Mouse (Mus musculus): ENCODE results near the gene Elmo1. TPM values are rescaled to one million over a fixed set of nuclear protein-coding genes. Genes with fewer than 3 reads are reported as not detected.

Elmo1 gene
- total and polyA plus RNA-seq, 3 experiments: 0.16 to 5.3 TPM; not detected in 1

GRCm38 (mm10) chr13:20537487-20537886 lies 447.1 kb downstream of the Elmo1 start:
- ATAC-seq (ENCODE audit: extremely low read depth, insufficient number of reproducible peaks, low FRiP score, poor library complexity, severe bottlenecking): no peak
- Histone ChIP-seq H3K4me1 (ENCODE audit: insufficient read depth, low read depth, low read length) (no peaks in the 10 kb centered on the region), H3K27me3 (ENCODE audit: insufficient read depth, low read length) (no peaks in the 10 kb centered on the region), H3K4me3 (ENCODE audit: low read depth, low read length) (no peak overlapping the region), H3K9me3 (replicated peaks) (no peaks in the 10 kb centered on the region), H3K36me3 (replicated peaks) (no peaks in the 10 kb centered on the region)
- no peak for DNase-seq (ENCODE audit: low spot score)
- TF ChIP-seq GATA1 (IDR thresholded peaks at IDR 0.05; ENCODE audit: borderline replicate concordance, low read length) (no peak), GATA2 (IDR thresholded peaks at IDR 0.05; ENCODE audit: borderline replicate concordance, low read depth, low read length) (no peak), POLR2AphosphoS5 (IDR thresholded peaks at IDR 0.05; ENCODE audit: insufficient replicate concordance, low read depth, low read length) (no peak), CTCF (IDR thresholded peaks at IDR 0.05; ENCODE audit: low read depth, low read length) (no peak), TAL1 (conservative IDR thresholded peaks at IDR 0.05; ENCODE audit: low read depth, low read length) (no peak)

GRCm38 (mm10) chr13:20538216-20539070 lies 448.0 kb downstream of the Elmo1 start:
- Histone ChIP-seq H3K4me3 (ENCODE audit: low read depth, low read length) (no peak overlapping the region), H3K9me3 (replicated peaks) (no peaks in the 10 kb centered on the region), H3K36me3 (replicated peaks) (no peaks in the 10 kb centered on the region), H3K27me3 (ENCODE audit: insufficient read depth, low read length) (no peaks in the 10 kb centered on the region), H3K4me1 (ENCODE audit: insufficient read depth, low read depth, low read length) (no peaks in the 10 kb centered on the region)
- no peak for TF ChIP-seq TAL1 (conservative IDR thresholded peaks at IDR 0.05; ENCODE audit: low read depth, low read length)
- no peak for TF ChIP-seq CTCF (IDR thresholded peaks at IDR 0.05; ENCODE audit: low read depth, low read length)
- TF ChIP-seq GATA1 (IDR thresholded peaks at IDR 0.05; ENCODE audit: borderline replicate concordance, low read length): no peak
- no peak for TF ChIP-seq GATA2 (IDR thresholded peaks at IDR 0.05; ENCODE audit: borderline replicate concordance, low read depth, low read length)
- TF ChIP-seq POLR2AphosphoS5 (IDR thresholded peaks at IDR 0.05; ENCODE audit: insufficient replicate concordance, low read depth, low read length): no peak
- ATAC-seq (ENCODE audit: extremely low read depth, insufficient number of reproducible peaks, low FRiP score, poor library complexity, severe bottlenecking) (no peak), DNase-seq (ENCODE audit: low spot score) (no peak)

- no peak overlapping the region for H3K4me3 ChIP-seq (ENCODE audit: low read depth, low read length)
- ATAC-seq (ENCODE audit: extremely low read depth, insufficient number of reproducible peaks, low FRiP score, poor library complexity, severe bottlenecking): no peak
- H3K36me3 ChIP-seq (replicated peaks): no peaks in the 10 kb centered on the region
- DNase-seq (ENCODE audit: low spot score): no peak
- H3K27me3 ChIP-seq (ENCODE audit: insufficient read depth, low read length): no peaks in the 10 kb centered on the region
- H3K9me3 ChIP-seq (replicated peaks): no peaks in the 10 kb centered on the region
- H3K4me1 ChIP-seq (ENCODE audit: insufficient read depth, low read depth, low read length): no peaks in the 10 kb centered on the region
- no peak for TF ChIP-seq GATA1 (IDR thresholded peaks at IDR 0.05; ENCODE audit: borderline replicate concordance, low read length)
- TF ChIP-seq TAL1 (conservative IDR thresholded peaks at IDR 0.05; ENCODE audit: low read depth, low read length): no peak
- TF ChIP-seq POLR2AphosphoS5 (IDR thresholded peaks at IDR 0.05; ENCODE audit: insufficient replicate concordance, low read depth, low read length): no peak
- TF ChIP-seq GATA2 (IDR thresholded peaks at IDR 0.05; ENCODE audit: borderline replicate concordance, low read depth, low read length): no peak
- TF ChIP-seq CTCF (IDR thresholded peaks at IDR 0.05; ENCODE audit: low read depth, low read length): no peak
These were observed 449.2 kb downstream of the Elmo1 start for GRCm38 (mm10) chr13:20539631-20540030.

GRCm38 (mm10) chr13:20546568-20547204 lies 456.3 kb downstream of the Elmo1 start:
- peaks cover 2% of the 10 kb centered on the region; the same call in 1 of the 2 replicates for H3K27me3 ChIP-seq (ENCODE audit: insufficient read depth, low read length)
- TF ChIP-seq POLR2AphosphoS5 (IDR thresholded peaks at IDR 0.05; ENCODE audit: insufficient replicate concordance, low read depth, low read length): no peak
- no peak for TF ChIP-seq CTCF (IDR thresholded peaks at IDR 0.05; ENCODE audit: low read depth, low read length)
- no peak for TF ChIP-seq GATA2 (IDR thresholded peaks at IDR 0.05; ENCODE audit: borderline replicate concordance, low read depth, low read length)
- no peak for TF ChIP-seq GATA1 (IDR thresholded peaks at IDR 0.05; ENCODE audit: borderline replicate concordance, low read length)
- no peak for TF ChIP-seq TAL1 (conservative IDR thresholded peaks at IDR 0.05; ENCODE audit: low read depth, low read length)
- no peak overlapping the region for H3K4me3 ChIP-seq (ENCODE audit: low read depth, low read length)
- no peak for DNase-seq (ENCODE audit: low spot score)
- ATAC-seq (ENCODE audit: extremely low read depth, insufficient number of reproducible peaks, low FRiP score, poor library complexity, severe bottlenecking): no peak
- H3K4me1 ChIP-seq (ENCODE audit: insufficient read depth, low read depth, low read length): no peaks in the 10 kb centered on the region
- H3K9me3 ChIP-seq (replicated peaks): no peaks in the 10 kb centered on the region
- no peaks in the 10 kb centered on the region for H3K36me3 ChIP-seq (replicated peaks)

GRCm38 (mm10) chr13:20549983-20550382 lies 459.6 kb downstream of the Elmo1 start:
- H3K4me1 ChIP-seq (ENCODE audit: insufficient read depth, low read depth, low read length): no peaks in the 10 kb centered on the region
- H3K36me3 ChIP-seq (replicated peaks): no peaks in the 10 kb centered on the region
- no peak overlapping the region for H3K4me3 ChIP-seq (ENCODE audit: low read depth, low read length)
- ATAC-seq (ENCODE audit: extremely low read depth, insufficient number of reproducible peaks, low FRiP score, poor library complexity, severe bottlenecking): no peak
- no peaks in the 10 kb centered on the region for H3K9me3 ChIP-seq (replicated peaks)
- TF ChIP-seq CTCF (IDR thresholded peaks at IDR 0.05; ENCODE audit: low read depth, low read length) (no peak), GATA1 (IDR thresholded peaks at IDR 0.05; ENCODE audit: borderline replicate concordance, low read length) (no peak), GATA2 (IDR thresholded peaks at IDR 0.05; ENCODE audit: borderline replicate concordance, low read depth, low read length) (no peak), TAL1 (conservative IDR thresholded peaks at IDR 0.05; ENCODE audit: low read depth, low read length) (no peak), POLR2AphosphoS5 (IDR thresholded peaks at IDR 0.05; ENCODE audit: insufficient replicate concordance, low read depth, low read length) (no peak)
- H3K27me3 ChIP-seq (ENCODE audit: insufficient read depth, low read length): peaks cover 2% of the 10 kb centered on the region; the same call in 1 of the 2 replicates
- no peak for DNase-seq (ENCODE audit: low spot score)

- no peak for DNase-seq (ENCODE audit: low spot score)
- no peak for ATAC-seq (ENCODE audit: extremely low read depth, insufficient number of reproducible peaks, low FRiP score, poor library complexity, severe bottlenecking)
- Histone ChIP-seq H3K4me3 (ENCODE audit: low read depth, low read length) (no peak overlapping the region), H3K36me3 (replicated peaks) (no peaks in the 10 kb centered on the region), H3K9me3 (replicated peaks) (no peaks in the 10 kb centered on the region), H3K27me3 (ENCODE audit: insufficient read depth, low read length) (peaks cover 2% of the 10 kb centered on the region; the same call in 1 of the 2 replicates), H3K4me1 (ENCODE audit: insufficient read depth, low read depth, low read length) (no peaks in the 10 kb centered on the region)
- TF ChIP-seq GATA2 (IDR thresholded peaks at IDR 0.05; ENCODE audit: borderline replicate concordance, low read depth, low read length) (no peak), TAL1 (conservative IDR thresholded peaks at IDR 0.05; ENCODE audit: low read depth, low read length) (no peak), GATA1 (IDR thresholded peaks at IDR 0.05; ENCODE audit: borderline replicate concordance, low read length) (no peak), POLR2AphosphoS5 (IDR thresholded peaks at IDR 0.05; ENCODE audit: insufficient replicate concordance, low read depth, low read length) (no peak), CTCF (IDR thresholded peaks at IDR 0.05; ENCODE audit: low read depth, low read length) (no peak)
These were observed 461.2 kb downstream of the Elmo1 start for GRCm38 (mm10) chr13:20551559-20551958.
